ENCODE assay signal across 7 mouse cellular contexts in genomic region chr2:131321192-131321591, GRCm38 (mm10). TPM values are rescaled to one million over a fixed set of nuclear protein-coding genes. Genes with fewer than 3 reads are reported as not detected.
DNase-seq lines count a peak whose midpoint lies in the region; ATAC-seq lines count a peak whose summit lies in the region.
"Not testable (repeated sequence)": the region's sequence is repeated elsewhere in the genome, so short reads cannot be mapped to it uniquely, and the experiment has no call there.

No protein-coding gene starts in this region.

- intact Hi-C loops in left cerebral cortex, postnatal 14 days (cut with DNase I) = not testable (repeated sequence)

- peak; percentile 96 for ATAC-seq in inflammation-experienced regulatory T-cells, adult 6 months

- peak; percentile 41 for DNase-seq in T-cell, adult 2 months (ENCODE audit: low spot score)
- peak; percentile 76 for DNase-seq in cerebellum, adult 9-10 months
- peak; percentile 37 for DNase-seq in gastrocnemius, adult 18-20 months (ENCODE audit: low spot score)
- DNase-seq in left cerebral cortex, postnatal 14 days (ENCODE audit: low spot score in 2 of 2) = peak; percentile 56 to 74
- peak; percentile 62 for DNase-seq in lung, postnatal 4 days
- DNase-seq in right cerebral cortex, postnatal 10 days (ENCODE audit: low spot score in 2 of 2) = peak; percentile 63 to 67

RNA-seq across cellular contexts. Expression of gene Rnf24, which starts 31.5 kb away (rescaled TPM):
- 1 to 10 TPM; 1.6 to 1.9 TPM for total RNA-seq in gastrocnemius, adult 18-20 months (2021)
- polyA plus RNA-seq in inflammation-experienced regulatory T-cells, adult 6 months (2017; shearing (Covaris generic)) = under 1 TPM; 0.72 to 0.91 (median 0.75) TPM
- total RNA-seq in left cerebral cortex, postnatal 14 days (2021) = 10 to 100 TPM; 30.3 to 32.3 TPM

RNA-seq across cellular contexts. Expression of gene Pank2, which starts 58.9 kb away (rescaled TPM):
- 10 to 100 TPM; 18.5 to 24.6 TPM for total RNA-seq in gastrocnemius, adult 18-20 months (2021)
- polyA plus RNA-seq in inflammation-experienced regulatory T-cells, adult 6 months (2017; shearing (Covaris generic)) = 10 to 100 TPM in 2 of 3 experiments, 1 to 10 TPM in 1; 9.9 to 12.1 (median 11.9) TPM
- 10 to 100 TPM; 62.7 to 62.9 TPM for total RNA-seq in left cerebral cortex, postnatal 14 days (2021)

Comparison
In these comparisons a context has a peak if more than half of its experiments do, and no peak if none do; other contexts are left out.
1. Peak in every context shown above with its lines: DNase-seq and ATAC-seq.
2. RNA of gene Rnf24, which starts 31.5 kb away (total RNA-seq): 30.3 to 32.3 TPM in left cerebral cortex, postnatal 14 days; 1.6 to 1.9 TPM in gastrocnemius, adult 18-20 months; every median in the first group is over 10 times any median in the second.